Mouse (Mus musculus): ENCODE measurements around the gene Ldlrad1. TPM values are rescaled to one million over a fixed set of nuclear protein-coding genes. Genes with fewer than 3 reads are reported as not detected.

Gene Ldlrad1
- polyA plus RNA-seq, 1 experiment from 2014 or later, result not detected

DNA sequence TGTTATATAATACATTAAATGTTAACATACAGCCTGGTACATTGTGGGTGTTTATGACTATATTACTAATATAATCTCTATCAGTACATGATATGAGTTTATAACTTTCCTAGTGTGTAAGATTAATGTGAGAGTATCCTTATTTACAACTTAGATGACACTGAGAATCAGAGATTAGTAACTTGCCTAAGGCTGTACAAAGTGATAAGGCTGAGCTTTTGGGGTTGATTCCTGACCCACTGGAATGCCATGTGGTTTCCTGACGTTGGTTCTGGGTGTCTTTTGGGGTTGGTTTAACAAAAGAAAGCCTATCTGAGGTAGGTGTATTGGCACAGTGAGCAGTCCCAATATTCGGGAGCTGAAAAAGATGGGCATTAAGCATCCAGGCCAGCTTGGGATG, 26.2 kb upstream of the Ldlrad1 start:
- H3K9ac ChIP-seq, result no peak overlapping the region
- H3K27ac ChIP-seq, result no peak overlapping the region
- WGBS, result 73% methylated on average over 2 of the region's 2 CpGs
- no peaks in the 10 kb centered on the region for H3K27me3 ChIP-seq
- H3K4me3 ChIP-seq (replicated peaks), result no peak overlapping the region
- H3K4me1 ChIP-seq, result peaks cover 25% of the 10 kb centered on the region
- no peak overlapping the region for H3K4me2 ChIP-seq
- peaks cover 18% of the 10 kb centered on the region for H3K36me3 ChIP-seq (replicated peaks)
- H3K9me3 ChIP-seq, result no peaks in the 10 kb centered on the region
- ATAC-seq (ENCODE audit: low FRiP score), result no peak

GRCm38 (mm10) chr4:107183203-107183602, 25.8 kb upstream of the Ldlrad1 start:
- ATAC-seq (ENCODE audit: low FRiP score), result no peak
- 93% methylated on average over 4 of the region's 4 CpGs for WGBS
- H3K4me2 ChIP-seq, result no peak overlapping the region

GRCm38 (mm10) chr4:107185703-107186102, 23.3 kb upstream of the Ldlrad1 start:
- Histone ChIP-seq H3K27me3 (no peaks in the 10 kb centered on the region), H3K9me3 (no peaks in the 10 kb centered on the region), H3K9ac (no peak overlapping the region), H3K4me3 (replicated peaks) (no peak overlapping the region), H3K4me1 (peaks cover 14% of the 10 kb centered on the region), H3K36me3 (replicated peaks) (peaks cover 43% of the 10 kb centered on the region), H3K27ac (no peak overlapping the region), H3K4me2 (no peak overlapping the region)
- no peak for ATAC-seq (ENCODE audit: low FRiP score)
- WGBS, result 77% methylated on average over 3 of the region's 3 CpGs

More at GRCm38 (mm10) chr4:107183203-107183602, 25.8 kb upstream of the Ldlrad1 start:
- H3K9me3 ChIP-seq, result no peaks in the 10 kb centered on the region
- H3K27ac ChIP-seq, result no peak overlapping the region
- H3K36me3 ChIP-seq (replicated peaks), result peaks cover 21% of the 10 kb centered on the region
- no peaks in the 10 kb centered on the region for H3K27me3 ChIP-seq
- H3K4me1 ChIP-seq, result peaks cover 23% of the 10 kb centered on the region
- H3K9ac ChIP-seq, result no peak overlapping the region
- H3K4me3 ChIP-seq (replicated peaks), result no peak overlapping the region

GRCm38 (mm10) chr4:107193841-107194240, 15.1 kb upstream of the Ldlrad1 start:
- H3K9me3 ChIP-seq, result no peaks in the 10 kb centered on the region
- no peak overlapping the region for H3K27ac ChIP-seq
- peaks cover 80% of the 10 kb centered on the region for H3K36me3 ChIP-seq (replicated peaks)
- H3K4me3 ChIP-seq (replicated peaks), result no peak overlapping the region
- no peak overlapping the region for H3K9ac ChIP-seq
- no peaks in the 10 kb centered on the region for H3K27me3 ChIP-seq
- H3K4me1 ChIP-seq, result no peaks in the 10 kb centered on the region
- no peak overlapping the region for H3K4me2 ChIP-seq
- no peak for ATAC-seq (ENCODE audit: low FRiP score)
- WGBS, result 98% methylated on average over 3 of the region's 3 CpGs

GRCm38 (mm10) chr4:107196454-107196853, 12.5 kb upstream of the Ldlrad1 start:
- Histone ChIP-seq H3K4me1 (no peaks in the 10 kb centered on the region), H3K27me3 (no peaks in the 10 kb centered on the region), H3K9me3 (no peaks in the 10 kb centered on the region), H3K36me3 (replicated peaks) (peaks cover 83% of the 10 kb centered on the region), H3K9ac (no peak overlapping the region), H3K27ac (no peak overlapping the region), H3K4me3 (replicated peaks) (no peak overlapping the region), H3K4me2 (no peak overlapping the region)
- no peak for ATAC-seq (ENCODE audit: low FRiP score)
- WGBS, result 93% methylated on average over 2 of the region's 2 CpGs

GRCm38 (mm10) chr4:107198072-107198471, 10.9 kb upstream of the Ldlrad1 start:
- no peak overlapping the region for H3K4me2 ChIP-seq
- H3K4me1 ChIP-seq, result no peaks in the 10 kb centered on the region
- ATAC-seq (ENCODE audit: low FRiP score), result no peak
- no peaks in the 10 kb centered on the region for H3K27me3 ChIP-seq
- H3K4me3 ChIP-seq (replicated peaks), result no peak overlapping the region
- H3K36me3 ChIP-seq (replicated peaks), result peaks cover 87% of the 10 kb centered on the region
- H3K9ac ChIP-seq, result no peak overlapping the region
- no peaks in the 10 kb centered on the region for H3K9me3 ChIP-seq
- no peak overlapping the region for H3K27ac ChIP-seq
- WGBS, result 95% methylated on average over 5 of the region's 5 CpGs

DNA sequence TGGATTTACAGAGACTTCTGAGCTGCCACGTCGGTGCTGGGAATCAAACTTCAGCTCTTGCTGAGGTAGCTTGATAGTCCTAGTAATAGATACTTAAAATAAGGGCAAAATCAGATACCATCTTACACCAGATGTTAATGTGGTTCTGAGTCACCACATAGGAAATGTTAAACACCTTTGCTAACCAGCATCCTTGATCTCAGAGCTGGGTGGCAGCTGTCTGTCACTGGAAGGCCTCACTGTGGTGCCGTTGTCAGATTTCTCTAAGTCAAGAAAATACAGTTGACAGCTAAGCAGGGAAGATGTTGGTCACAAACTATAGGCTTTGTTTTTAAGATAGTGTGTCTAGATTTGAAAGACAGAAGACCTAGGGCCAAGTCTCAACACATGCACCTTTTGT, 7.2 kb upstream of the Ldlrad1 start:
- no peak overlapping the region for H3K4me3 ChIP-seq (replicated peaks)
- H3K9me3 ChIP-seq, result no peaks in the 10 kb centered on the region
- H3K4me2 ChIP-seq, result no peak overlapping the region
- peaks cover 90% of the 10 kb centered on the region for H3K36me3 ChIP-seq (replicated peaks)
- no peak overlapping the region for H3K27ac ChIP-seq
- 96% methylated on average over 3 of the region's 3 CpGs for WGBS
- H3K4me1 ChIP-seq, result no peaks in the 10 kb centered on the region
- no peaks in the 10 kb centered on the region for H3K27me3 ChIP-seq
- no peak overlapping the region for H3K9ac ChIP-seq
- ATAC-seq (ENCODE audit: low FRiP score), result no peak

- H3K9ac ChIP-seq, result no peak overlapping the region
- H3K27me3 ChIP-seq, result no peaks in the 10 kb centered on the region
- H3K36me3 ChIP-seq (replicated peaks), result peaks cover 88% of the 10 kb centered on the region
- 93% methylated on average over 7 of the region's 7 CpGs for WGBS
- no peaks in the 10 kb centered on the region for H3K4me1 ChIP-seq
- ATAC-seq (ENCODE audit: low FRiP score), result no peak
- H3K4me2 ChIP-seq, result no peak overlapping the region
- no peaks in the 10 kb centered on the region for H3K9me3 ChIP-seq
- H3K4me3 ChIP-seq (replicated peaks), result no peak overlapping the region
- no peak overlapping the region for H3K27ac ChIP-seq
Observed at GRCm38 (mm10) chr4:107203001-107203400, 6.0 kb upstream of the Ldlrad1 start.

DNA sequence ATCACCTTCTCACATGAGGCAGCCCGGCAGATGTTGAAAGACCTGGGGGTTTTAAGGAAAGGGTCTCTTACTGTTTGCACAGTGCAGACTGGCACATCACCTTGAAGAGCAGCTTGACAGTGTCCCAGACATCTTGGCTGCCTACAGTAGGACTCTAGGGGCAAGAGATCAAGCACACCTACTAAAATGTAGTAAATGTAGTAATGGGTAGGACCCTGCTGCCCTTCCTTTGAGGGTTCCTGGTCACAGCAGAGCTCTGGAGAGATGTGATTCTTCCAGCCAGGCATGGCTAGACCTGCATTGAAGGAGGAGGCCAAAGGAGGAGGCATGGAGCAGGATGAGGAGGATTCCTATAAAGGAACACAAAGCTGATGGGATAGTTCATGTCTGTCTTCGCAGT, 2.0 kb upstream of the Ldlrad1 start:
- no peak overlapping the region for H3K4me2 ChIP-seq
- ATAC-seq (ENCODE audit: low FRiP score), result no peak
- H3K4me1 ChIP-seq, result no peaks in the 10 kb centered on the region
- no peak overlapping the region for H3K9ac ChIP-seq
- H3K9me3 ChIP-seq, result no peaks in the 10 kb centered on the region
- no peak overlapping the region for H3K27ac ChIP-seq
- WGBS, result 95% methylated on average over 2 of the region's 2 CpGs
- no peak overlapping the region for H3K4me3 ChIP-seq (replicated peaks)
- H3K27me3 ChIP-seq, result no peaks in the 10 kb centered on the region
- peaks cover 52% of the 10 kb centered on the region for H3K36me3 ChIP-seq (replicated peaks)

DNA sequence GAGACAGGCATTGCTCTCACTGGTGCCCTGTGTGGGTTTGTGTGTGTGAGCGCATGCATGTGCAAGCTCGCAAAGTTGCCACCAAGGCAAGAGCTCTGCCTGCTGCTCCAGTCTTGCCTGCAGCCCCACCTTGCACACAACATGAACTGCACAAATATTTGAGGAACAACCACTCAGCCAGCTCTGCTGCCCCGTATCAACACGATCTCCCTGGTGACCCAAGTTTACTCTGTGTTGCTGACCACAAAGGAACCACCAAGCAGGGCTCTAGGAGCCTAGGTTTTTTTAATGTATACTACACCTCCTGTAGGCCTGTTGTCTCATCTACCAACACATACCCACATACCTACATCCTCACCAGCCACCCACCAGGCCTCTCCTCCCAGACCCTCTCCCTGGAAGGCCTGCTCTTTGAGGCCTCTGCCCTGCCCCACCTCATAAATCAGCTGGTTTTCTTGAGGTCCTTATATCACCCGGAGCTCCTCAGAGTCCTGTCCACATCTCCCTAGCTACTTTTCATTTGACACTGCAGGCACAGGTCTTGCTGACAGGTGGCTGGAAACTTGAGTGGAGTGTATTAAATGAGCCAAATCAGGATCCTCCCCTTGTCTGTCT, 1.6 kb downstream of the Ldlrad1 start:
- Histone ChIP-seq H3K27me3 (no peaks in the 10 kb centered on the region), H3K4me1 (no peaks in the 10 kb centered on the region), H3K4me2 (no peak overlapping the region), H3K9me3 (no peaks in the 10 kb centered on the region), H3K9ac (no peak overlapping the region), H3K27ac (no peak overlapping the region), H3K36me3 (replicated peaks) (peaks cover 18% of the 10 kb centered on the region), H3K4me3 (replicated peaks) (no peak overlapping the region)
- no peak for ATAC-seq (ENCODE audit: low FRiP score)
- WGBS, result 92% methylated on average over 5 of the region's 5 CpGs

DNA sequence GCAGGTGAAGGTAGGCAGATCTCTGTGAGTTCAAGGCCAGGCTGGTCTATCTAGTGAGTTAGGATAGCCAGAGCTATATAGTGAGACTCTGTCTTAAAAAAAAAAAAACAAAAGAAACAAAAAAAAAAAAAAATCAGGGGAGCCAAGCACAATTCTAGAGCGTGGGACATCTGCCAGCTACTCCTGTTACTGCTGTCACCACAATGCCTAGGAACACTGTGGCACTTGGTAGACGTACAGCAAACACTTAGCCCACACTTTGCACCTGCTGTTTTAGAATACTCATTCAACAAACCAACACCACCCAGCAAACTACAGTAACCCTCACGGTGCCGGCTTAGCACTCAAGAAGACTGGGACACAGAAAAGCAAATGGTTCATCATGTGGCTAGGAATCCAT, 2.5 kb downstream of the Ldlrad1 start:
- ATAC-seq (ENCODE audit: low FRiP score), result no peak
- H3K4me2 ChIP-seq, result no peak overlapping the region
- H3K4me3 ChIP-seq (replicated peaks), result no peak overlapping the region
- no peaks in the 10 kb centered on the region for H3K4me1 ChIP-seq
- H3K27ac ChIP-seq, result no peak overlapping the region
- 82% methylated on average over 4 of the region's 4 CpGs for WGBS
- no peak overlapping the region for H3K9ac ChIP-seq
- no peaks in the 10 kb centered on the region for H3K9me3 ChIP-seq
- no peaks in the 10 kb centered on the region for H3K27me3 ChIP-seq
- H3K36me3 ChIP-seq (replicated peaks), result peaks cover 11% of the 10 kb centered on the region

GRCm38 (mm10) chr4:107211936-107212335, 3.0 kb downstream of the Ldlrad1 start:
- peaks cover 6% of the 10 kb centered on the region; the same call in 1 of the 2 replicates for H3K36me3 ChIP-seq (replicated peaks)
- no peak overlapping the region for H3K9ac ChIP-seq
- no peak overlapping the region for H3K4me3 ChIP-seq (replicated peaks)
- no peaks in the 10 kb centered on the region for H3K9me3 ChIP-seq
- no peaks in the 10 kb centered on the region for H3K4me1 ChIP-seq
- H3K27me3 ChIP-seq, result no peaks in the 10 kb centered on the region
- ATAC-seq (ENCODE audit: low FRiP score), result no peak
- 80% methylated on average over 5 of the region's 5 CpGs for WGBS
- H3K4me2 ChIP-seq, result no peak overlapping the region
- no peak overlapping the region for H3K27ac ChIP-seq

- Histone ChIP-seq H3K27ac (no peak overlapping the region), H3K36me3 (replicated peaks) (0 out of 2 replicates have a peak, but pooled peaks cover 3% of the 10 kb centered on the region), H3K9ac (no peak overlapping the region), H3K4me2 (no peak overlapping the region), H3K4me3 (replicated peaks) (no peak overlapping the region), H3K9me3 (no peaks in the 10 kb centered on the region), H3K27me3 (no peaks in the 10 kb centered on the region), H3K4me1 (no peaks in the 10 kb centered on the region)
- no peak for ATAC-seq (ENCODE audit: low FRiP score)
- 84% methylated on average over 12 of the region's 12 CpGs for WGBS
Observed at GRCm38 (mm10) chr4:107213279-107214011, 4.5 kb downstream of the Ldlrad1 start.

All from forebrain, embryonic 12.5 days (tissue).